Mouse (Mus musculus): ENCODE measurements around the gene Elmo1.
A peak's percentile ranks its signal among the peaks of the same experiment; 100 is the strongest.

Elmo1 gene

DNA sequence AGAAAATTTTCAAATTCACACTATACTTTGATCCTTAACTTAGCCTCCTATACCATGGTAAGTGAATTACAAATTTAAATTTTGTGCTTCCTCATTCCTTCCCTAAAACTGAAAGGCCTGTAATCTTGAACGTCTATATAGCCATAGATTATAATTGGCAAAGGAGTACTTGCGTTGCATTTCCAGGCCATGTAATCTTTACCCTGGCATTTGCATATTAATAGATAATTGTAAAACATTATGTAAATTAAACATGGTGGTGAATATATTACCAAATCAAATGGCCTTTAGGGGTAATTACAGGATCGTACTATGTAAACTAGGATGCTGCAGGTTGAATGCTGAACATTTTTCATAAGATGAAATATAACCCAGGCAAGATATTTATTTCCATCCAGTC is 314.1 kb downstream of the Elmo1 start:
- no peak for DNase-seq

DNA sequence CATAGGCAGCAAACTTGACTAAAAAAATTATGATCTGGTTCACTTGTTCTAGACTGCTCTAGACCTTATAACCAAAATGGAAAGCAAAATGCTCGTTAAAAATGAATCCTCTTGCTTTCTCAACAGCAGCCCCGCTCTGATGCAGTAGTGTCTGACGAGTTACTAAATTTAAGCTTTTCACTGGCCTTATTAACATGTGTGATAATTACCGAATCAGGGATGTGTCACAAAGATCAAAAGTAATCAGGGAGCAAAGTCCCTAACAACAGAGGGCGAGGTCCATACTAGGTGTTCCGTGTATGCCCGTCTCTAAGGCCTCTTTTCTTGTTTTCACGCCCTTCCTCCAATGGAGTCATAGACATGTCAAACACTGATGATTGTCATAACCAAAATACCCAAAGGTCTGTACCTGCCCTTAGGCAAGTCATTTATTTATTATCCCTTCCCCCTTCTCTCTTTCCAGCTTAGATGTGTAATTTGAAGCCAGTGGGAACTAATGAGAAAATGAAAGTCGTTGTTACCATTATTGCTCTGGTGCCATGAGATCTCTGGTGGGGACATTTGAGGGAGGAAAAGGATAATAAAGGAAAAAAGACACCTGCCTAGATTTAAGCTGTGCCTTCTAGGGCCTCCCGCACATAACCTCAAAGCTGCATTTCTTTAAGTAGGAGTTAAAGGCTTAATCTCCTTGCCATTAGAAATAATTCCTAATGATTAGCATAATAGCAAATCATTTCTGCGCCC is 316.2 kb downstream of the Elmo1 start:
- DNase-seq: no peak

GRCm38 (mm10) chr13:20410306-20411101 is 320.1 kb downstream of the Elmo1 start:
- DNase-seq: no peak

DNA sequence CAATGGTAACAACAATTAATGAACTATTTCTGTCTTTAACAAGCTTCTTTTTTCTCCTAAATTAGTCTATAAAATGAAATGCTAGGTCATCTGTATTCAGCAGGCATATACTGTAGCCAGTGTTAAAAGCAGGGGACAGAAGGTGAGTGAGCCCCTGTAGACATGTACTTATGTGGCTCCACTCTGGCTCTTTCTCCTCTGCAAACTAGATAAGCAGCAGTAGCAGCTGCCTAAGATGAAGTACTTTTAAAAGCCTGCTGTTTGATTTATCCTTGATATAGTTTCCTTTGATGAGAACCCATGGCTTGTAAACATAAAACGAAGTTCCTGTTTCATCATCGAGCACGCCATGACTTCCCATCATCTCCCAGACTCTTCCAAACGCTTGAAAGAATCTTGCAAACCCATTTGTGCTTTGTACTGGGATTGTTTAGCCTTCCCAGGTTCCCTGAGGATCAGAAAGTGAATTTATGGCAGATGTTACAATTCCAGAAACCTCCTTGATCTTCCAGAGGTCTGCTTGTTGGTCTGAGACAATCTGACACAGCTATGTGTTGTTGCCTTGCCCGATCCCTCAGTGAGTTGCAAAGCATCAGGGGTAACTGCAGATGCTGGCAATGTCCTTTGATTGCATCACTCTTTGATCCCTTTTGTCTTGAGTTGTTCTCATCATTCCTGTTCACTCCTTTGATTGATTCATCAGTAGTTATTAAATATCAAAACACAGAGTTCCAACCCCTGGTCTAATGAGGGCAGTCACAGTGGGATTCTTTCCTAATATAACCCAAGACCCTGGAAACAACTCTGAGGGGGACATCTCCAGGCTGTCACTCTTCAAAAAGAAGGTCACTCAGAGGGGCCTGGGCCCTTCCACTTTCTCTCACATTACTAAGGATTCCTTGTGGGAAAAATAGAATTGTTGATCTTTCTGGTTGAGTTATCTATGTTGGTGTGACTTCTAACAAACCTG is 326.6 kb downstream of the Elmo1 start:
- no peak for DNase-seq

- no peak for DNase-seq
Measured at GRCm38 (mm10) chr13:20430998-20431397, 340.6 kb downstream of the Elmo1 start.

- no peak for DNase-seq
Measured at GRCm38 (mm10) chr13:20433221-20433858, 342.9 kb downstream of the Elmo1 start.

DNA sequence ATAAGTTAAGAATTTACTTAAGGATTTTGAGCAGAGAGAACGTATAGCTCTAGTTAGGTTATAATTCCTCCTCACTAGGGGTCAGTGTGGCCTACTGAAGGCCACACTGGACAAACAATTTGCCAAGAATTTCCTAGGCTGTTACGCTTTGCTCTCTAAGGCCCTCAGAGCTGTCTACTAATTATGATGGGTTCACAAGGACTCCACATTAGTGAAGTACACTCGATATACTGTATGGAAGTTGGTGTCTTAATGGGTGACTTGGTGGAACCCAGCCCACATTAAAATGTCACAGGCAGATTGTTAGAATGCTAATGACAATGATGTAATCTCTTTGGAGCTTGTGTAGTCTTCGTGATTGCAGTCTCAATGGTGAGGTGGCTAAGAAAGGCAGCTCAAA is 343.7 kb downstream of the Elmo1 start:
- no peak for DNase-seq

- DNase-seq: no peak
Measured at GRCm38 (mm10) chr13:20439488-20439887, 349.1 kb downstream of the Elmo1 start.

DNA sequence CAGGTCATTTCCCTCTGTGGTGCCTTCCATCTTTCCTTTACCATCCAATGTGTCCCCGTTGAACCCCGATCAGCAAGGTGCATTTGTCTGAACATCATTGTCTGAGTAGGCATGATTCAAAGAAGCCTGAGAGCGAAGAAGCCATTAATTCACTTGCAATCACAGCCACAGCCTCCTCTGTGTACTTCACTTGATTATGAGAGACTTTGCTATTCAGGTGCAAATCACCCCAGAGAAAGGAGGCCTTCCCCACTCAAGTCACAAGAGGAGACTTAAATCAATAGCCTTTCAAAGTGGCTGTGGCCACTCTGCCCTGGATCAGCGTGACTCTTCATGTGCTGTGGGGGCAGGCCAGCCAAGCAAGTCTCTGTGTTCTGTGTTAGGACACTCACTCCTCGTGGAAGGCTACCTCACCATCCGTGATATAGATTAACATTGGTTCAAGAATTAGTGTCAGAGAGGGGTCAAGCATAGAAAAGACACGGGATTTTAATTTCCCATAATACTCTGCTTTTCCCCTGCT is 360.5 kb downstream of the Elmo1 start:
- DNase-seq: no peak

GRCm38 (mm10) chr13:20454357-20454756 is 364.0 kb downstream of the Elmo1 start:
- no peak for DNase-seq

GRCm38 (mm10) chr13:20460096-20460495 is 369.7 kb downstream of the Elmo1 start:
- no peak for DNase-seq

DNA sequence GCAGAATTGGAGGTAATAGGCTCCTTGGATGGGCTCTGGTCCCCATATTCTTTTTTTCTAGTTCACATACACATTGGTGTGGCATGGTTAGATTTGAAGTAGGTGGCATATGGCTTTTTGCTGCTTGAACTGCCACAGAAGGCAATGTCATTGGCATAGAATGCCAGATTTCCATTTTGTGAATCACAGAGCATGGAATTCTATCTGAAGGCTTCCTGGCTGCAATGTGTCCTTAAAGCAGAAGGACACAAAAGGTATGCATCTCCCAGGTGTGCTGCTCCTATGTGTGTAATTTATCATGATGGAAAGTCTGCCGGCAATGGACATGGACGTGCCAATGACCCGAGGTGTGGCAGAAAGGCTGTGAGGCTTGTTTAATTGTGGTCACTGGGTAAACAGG is 371.2 kb downstream of the Elmo1 start:
- DNase-seq: no peak

DNA sequence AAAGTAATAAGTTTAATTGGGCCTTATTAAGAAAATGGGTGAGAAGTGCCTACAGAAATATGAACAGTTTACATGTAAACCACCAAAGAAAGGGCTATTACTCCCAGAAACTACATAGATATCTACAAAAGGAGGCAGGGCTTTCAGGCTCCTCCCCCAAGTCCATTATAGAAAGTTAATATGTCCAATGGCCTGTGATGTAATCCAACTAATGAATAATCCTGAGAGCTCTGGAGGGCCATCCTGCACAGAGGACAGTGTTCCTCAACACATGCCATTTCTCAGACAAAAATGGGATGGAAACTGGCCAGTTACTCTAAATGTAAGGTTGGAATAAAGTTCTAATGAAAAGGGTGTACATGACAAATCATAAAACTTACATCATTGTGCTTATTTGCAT is 373.8 kb downstream of the Elmo1 start:
- no peak for DNase-seq

DNA sequence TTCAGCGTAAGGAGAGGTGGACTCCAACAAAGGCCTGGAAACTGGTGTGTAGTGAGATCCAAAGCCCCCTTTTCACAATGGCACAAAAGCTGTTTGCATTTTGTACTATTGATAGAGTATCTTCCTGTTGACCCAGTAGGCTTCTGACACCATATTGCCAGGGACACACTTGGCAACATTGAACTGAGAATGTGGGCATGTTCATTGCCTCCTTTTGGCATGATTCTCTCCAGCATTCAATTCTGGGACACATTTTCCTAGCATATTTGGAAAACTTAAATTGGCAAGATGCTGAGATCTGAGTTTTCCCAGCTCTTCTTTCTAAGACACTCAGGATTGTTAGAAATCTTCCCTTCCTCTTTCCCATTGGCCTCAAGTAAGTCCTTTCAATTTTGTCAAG is 377.0 kb downstream of the Elmo1 start:
- no peak for DNase-seq

- peak; percentile 78 for DNase-seq
Measured at GRCm38 (mm10) chr13:20471732-20472131, 381.3 kb downstream of the Elmo1 start.

- DNase-seq: no peak
Measured at GRCm38 (mm10) chr13:20472301-20472831, 382.0 kb downstream of the Elmo1 start.

DNA sequence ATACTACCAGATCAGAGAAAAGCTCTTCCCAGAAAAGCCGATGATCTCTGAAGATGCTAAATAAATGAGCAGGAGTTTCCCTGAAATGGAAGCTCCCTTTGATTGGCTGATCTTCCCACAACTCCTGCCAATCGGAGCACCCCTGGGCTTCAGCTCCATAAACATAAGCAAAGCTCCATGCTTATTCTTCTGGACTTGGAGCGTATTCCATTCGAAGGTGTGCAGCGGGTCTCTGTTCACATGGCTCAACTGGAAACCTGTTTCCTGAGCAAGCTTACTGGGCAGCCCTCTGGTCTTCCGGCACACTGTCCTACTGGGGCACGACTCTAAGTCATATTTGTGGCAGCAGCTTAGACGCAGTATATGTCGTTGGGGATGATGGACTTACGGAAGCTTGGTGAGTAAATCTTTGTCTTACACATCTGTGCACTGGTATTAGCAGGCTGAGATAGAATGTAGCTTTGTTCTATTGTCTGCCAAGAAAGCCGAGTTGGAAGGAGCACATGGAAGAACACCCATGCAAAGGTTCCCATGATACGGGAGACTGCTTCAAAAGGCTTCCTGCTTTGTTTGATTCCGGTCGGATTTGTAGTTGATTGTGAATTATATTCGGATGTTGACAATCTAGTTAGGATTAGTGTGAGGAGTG is 382.6 kb downstream of the Elmo1 start:
- no peak for DNase-seq

DNA sequence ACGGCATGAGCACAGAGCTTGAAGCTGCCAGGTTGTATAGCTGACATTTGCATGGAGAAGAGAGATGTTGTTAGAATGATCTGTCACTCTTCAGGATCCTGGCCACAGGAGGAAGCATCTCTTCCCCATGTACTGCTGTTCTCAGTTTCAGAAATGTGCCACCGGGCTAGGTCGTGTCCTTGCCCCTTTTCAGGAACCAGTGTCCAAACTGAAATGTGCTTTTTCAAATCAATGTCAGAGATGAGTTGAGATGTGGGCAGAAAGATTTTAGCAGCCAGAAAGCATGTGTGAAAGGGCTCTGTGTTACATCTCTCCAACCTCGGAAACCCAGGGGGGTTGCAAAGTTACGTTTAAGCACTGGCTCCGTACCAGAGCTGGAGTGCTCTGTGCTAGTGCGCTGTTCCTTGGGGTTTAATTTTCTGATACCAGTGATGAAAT is 383.3 kb downstream of the Elmo1 start:
- no peak for DNase-seq

DNA sequence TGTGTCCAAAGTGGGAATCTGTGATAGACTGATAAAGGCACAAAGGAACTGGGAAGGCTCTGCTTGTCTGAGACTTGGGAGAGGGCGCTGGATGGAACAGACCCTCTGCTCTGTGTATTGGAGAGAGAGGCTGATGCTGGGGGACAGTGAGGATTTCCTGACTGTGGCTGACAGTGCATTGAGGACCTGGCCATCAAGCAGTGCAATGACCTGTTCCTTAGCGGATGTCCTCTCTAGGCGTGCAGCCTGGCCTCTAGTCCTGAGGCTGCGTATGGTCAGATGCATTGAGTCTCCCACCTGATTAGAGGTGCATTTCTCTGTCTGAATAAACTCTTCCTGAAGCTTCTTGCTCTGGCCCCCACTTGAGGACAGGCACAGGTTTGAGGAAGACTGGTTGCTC is 384.2 kb downstream of the Elmo1 start:
- DNase-seq: no peak

GRCm38 (mm10) chr13:20481805-20482204 is 391.4 kb downstream of the Elmo1 start:
- DNase-seq: no peak

DNA sequence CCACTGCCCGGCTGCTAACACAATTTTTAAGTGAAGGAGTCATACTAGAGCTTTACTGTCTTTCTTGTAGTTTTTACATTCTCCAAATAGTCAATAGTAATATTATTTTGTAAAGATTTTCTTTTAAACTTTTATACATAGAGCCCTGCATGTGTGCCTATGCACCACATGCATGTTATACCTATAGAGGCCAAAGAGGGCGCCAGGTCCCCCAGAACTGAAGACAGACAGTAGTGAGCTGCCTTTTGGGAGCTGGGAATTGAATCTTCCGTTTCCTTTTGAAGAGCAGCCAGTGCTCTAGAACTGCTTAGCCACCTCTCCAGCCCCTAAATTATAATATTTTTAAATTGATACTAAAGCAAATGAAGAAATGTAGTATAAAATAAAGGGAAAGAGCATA is 398.7 kb downstream of the Elmo1 start:
- peak; percentile 14 for DNase-seq
